Mouse (Mus musculus) urinary bladder, postnatal 10 days (tissue): ENCODE results near the gene Plekhb2.

Source experiments
- DNase-seq: peaks from one replicate; pipeline ENCODE4 v3.0.0; 2022; ENCODE audit warnings: low spot score

The Plekhb2 gene

GRCm38 (mm10) chr1:34866815-34867573 lies 17.2 kb downstream of the Plekhb2 start:
- peak; percentile 63 for DNase-seq

DNA sequence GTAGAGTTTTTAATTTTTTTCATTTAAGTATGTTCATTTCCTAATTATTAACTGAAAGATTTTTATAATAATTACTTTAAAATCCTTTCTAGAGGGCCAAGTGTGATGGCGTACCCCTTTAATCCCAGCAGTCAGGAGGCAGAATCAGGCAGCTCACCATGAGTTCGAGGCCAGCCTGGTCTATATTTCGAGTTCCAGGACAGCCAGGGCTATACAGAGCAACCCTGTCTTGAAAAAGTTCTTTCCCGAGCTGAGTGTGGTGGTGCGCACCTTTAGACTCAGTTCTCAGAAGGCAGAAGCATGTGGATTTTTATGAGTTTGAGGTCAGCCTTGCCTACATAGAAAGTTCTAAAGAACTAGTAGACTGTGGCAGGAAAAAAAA lies 17.8 kb downstream of the Plekhb2 start:
- DNase-seq: no peak

GRCm38 (mm10) chr1:34868391-34868790 lies 18.6 kb downstream of the Plekhb2 start:
- DNase-seq: no peak

- no peak for DNase-seq
Observed at GRCm38 (mm10) chr1:34869231-34869630, 19.5 kb downstream of the Plekhb2 start.

DNA sequence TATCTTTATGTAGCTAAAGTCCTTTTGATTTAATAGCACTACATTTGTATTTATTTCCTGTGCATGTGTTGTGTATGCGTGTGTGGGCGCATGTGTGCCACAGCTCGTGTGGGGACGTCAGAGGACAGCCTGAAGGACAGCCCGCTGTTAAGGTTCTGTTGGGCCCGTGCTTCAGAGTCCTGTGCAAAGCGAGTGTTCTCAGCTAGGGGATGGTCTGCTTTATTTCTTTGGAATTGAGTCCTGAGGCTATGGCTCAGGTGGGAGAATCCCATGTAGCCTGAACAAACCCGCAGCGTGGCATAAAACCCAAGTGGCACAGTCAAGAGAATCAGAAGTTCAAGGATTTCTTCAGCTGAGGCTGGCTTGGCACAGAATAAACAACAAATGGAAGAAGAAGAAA lies 21.4 kb downstream of the Plekhb2 start:
- no peak for DNase-seq

GRCm38 (mm10) chr1:34873551-34873950 lies 23.8 kb downstream of the Plekhb2 start:
- no peak for DNase-seq

GRCm38 (mm10) chr1:34879611-34880010 lies 29.8 kb downstream of the Plekhb2 start:
- no peak for DNase-seq

- no peak for DNase-seq
Observed at GRCm38 (mm10) chr1:34883776-34884175, 34.0 kb downstream of the Plekhb2 start.

- no peak for DNase-seq
Observed at GRCm38 (mm10) chr1:34891559-34892289, 41.9 kb downstream of the Plekhb2 start.

- DNase-seq: no peak
Observed at GRCm38 (mm10) chr1:34892466-34892865, 42.7 kb downstream of the Plekhb2 start.

GRCm38 (mm10) chr1:34893331-34893730 lies 43.6 kb downstream of the Plekhb2 start:
- no peak for DNase-seq

DNA sequence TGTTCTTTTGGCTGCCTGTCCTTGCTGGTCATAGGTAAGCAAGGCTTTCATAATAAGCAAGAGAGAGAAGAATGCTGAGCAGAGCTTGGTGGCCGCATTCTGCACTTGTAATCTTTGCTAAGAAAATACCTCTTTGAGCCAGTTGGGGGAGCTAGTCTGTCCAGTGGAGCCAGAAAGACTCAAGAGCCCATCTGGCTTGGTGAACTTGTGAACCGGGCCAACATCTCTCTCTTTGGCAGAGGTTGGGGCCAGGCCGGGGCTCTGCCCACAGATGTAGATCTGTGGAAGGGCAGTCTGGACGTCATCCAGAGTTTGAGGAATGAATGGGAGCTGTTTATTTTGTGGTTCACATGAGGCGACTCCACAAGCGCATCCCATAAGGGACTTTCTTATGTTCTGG lies 44.1 kb downstream of the Plekhb2 start:
- DNase-seq: no peak

- no peak for DNase-seq
Observed at GRCm38 (mm10) chr1:34896102-34896501, 46.3 kb downstream of the Plekhb2 start.

DNA sequence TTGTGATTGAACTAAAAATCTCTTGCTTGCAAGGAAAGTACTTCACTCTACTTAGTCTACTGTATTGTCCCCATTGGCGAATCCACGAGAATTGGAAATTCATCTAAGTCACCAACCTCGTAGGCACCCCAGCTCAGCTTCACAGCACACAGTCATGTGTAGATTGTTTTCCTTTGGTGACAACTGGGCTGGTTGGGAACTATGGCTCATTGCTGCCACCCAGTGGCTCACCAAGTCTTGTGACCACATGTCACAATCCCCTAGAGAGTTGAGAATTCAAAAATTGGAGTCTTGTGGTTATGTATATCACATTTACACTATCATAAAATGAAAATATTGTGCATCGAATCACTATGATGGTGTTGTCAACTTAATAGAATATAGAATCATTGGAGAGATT lies 47.1 kb downstream of the Plekhb2 start:
- no peak for DNase-seq

GRCm38 (mm10) chr1:34928656-34929055 lies 78.9 kb downstream of the Plekhb2 start:
- no peak for DNase-seq
